Mouse (Mus musculus) embryonic facial prominence, embryonic 13.5 days (tissue): Measurements from ENCODE around the gene Tlx1. TPM values are rescaled to one million over a fixed set of nuclear protein-coding genes. Genes with fewer than 3 reads are reported as not detected.

Source experiments
- ATAC-seq: fragments of 200-750 bp; cut with Nextera tagmentation; 2 replicates; pipeline ENCODE4 v1.8.0; 2017; ENCODE audit warnings: low read depth; ENCODE audit not compliant: insufficient number of reproducible peaks, insufficient read depth, low FRiP score, low TSS enrichment
- H3K27ac ChIP-seq: fragments of 300-500 bp; sonication (generic); 2 replicates; pipeline ENCODE4 v1.5.1; 2015; ENCODE audit warnings: moderate library complexity, mild to moderate bottlenecking, inconsistent platforms
- H3K27me3 ChIP-seq: fragments of 300-500 bp; sonication (generic); 2 replicates; pipeline ENCODE4 v1.6.1; 2015; ENCODE audit warnings: mild to moderate bottlenecking, inconsistent platforms
- H3K36me3 ChIP-seq: fragments of 300-500 bp; sonication (generic); 2 replicates; pipeline ENCODE4 v1.6.1; 2015; ENCODE audit warnings: mild to moderate bottlenecking, inconsistent platforms
- H3K4me1 ChIP-seq: fragments of 300-500 bp; sonication (generic); 2 replicates; pipeline ENCODE4 v1.6.1; 2015; ENCODE audit warnings: inconsistent platforms
- H3K4me2 ChIP-seq: fragments of 300-500 bp; sonication (generic); 2 replicates; pipeline ENCODE4 v1.6.1; 2015; ENCODE audit warnings: moderate library complexity, mild to moderate bottlenecking, inconsistent platforms
- H3K4me3 ChIP-seq: fragments of 300-500 bp; sonication (generic); 2 replicates; pipeline ENCODE4 v1.5.1; 2015; ENCODE audit warnings: mild to moderate bottlenecking, inconsistent platforms
- H3K9ac ChIP-seq: fragments of 300-500 bp; sonication (generic); 2 replicates; pipeline ENCODE4 v1.6.1; 2015; ENCODE audit warnings: mild to moderate bottlenecking, inconsistent platforms
- H3K9me3 ChIP-seq: fragments of 300-500 bp; sonication (generic); 2 replicates; pipeline ENCODE4 v1.6.1; 2016; ENCODE audit warnings: inconsistent platforms
- WGBS: fragments of 180-500 bp; shearing (Covaris S2); methylation state at CpG from one replicate; pipeline ENCODE4 v1.1.7; 2015; ENCODE audit warnings: mixed read lengths; 5-methylcytosine and 5-hydroxymethylcytosine counted together
- polyA plus RNA-seq: library from polyadenylated mRNA; unstranded; fragments of >200 nt; fragmentation: Nextera tagmentation; extraction: Ambion mirVana; gene quantifications from 2 replicates; pipeline ENCODE4 v1.2.1, GENCODE M21; 2015

Gene Tlx1
- polyA plus RNA-seq, 1 experiment from 2014 or later: 1.5 TPM

DNA sequence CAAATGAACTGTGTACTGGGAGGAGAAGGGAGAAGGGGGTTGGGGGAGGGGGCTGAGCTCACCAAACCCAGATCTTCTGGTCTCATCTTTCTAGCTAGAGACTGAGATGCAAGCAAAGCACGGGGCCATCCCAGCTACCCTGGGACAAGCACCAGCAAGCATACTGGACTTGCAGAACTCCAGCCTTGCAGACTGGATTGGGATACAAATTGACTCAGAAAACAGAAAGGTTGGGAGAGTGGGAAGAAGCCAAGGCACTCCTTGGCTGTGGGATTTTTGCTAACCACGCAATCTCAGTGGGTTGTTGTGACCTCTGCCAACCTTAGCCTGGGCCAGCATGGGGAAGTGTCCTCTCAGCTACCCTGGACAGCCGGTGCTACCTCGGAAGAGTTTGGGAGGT, 3.4 kb upstream of the Tlx1 start:
- WGBS: 1% methylated on average over 4 of the region's 4 CpGs
- Histone ChIP-seq H3K27me3 (peaks cover 99% of the 10 kb centered on the region), H3K9me3 (no peaks in the 10 kb centered on the region), H3K36me3 (no peaks in the 10 kb centered on the region), H3K4me1 (peaks cover 24% of the 10 kb centered on the region), H3K27ac (no peak overlapping the region), H3K4me3 (no peak overlapping the region), H3K4me2 (no peak overlapping the region), H3K9ac (no peak overlapping the region)
- ATAC-seq: no peak

DNA sequence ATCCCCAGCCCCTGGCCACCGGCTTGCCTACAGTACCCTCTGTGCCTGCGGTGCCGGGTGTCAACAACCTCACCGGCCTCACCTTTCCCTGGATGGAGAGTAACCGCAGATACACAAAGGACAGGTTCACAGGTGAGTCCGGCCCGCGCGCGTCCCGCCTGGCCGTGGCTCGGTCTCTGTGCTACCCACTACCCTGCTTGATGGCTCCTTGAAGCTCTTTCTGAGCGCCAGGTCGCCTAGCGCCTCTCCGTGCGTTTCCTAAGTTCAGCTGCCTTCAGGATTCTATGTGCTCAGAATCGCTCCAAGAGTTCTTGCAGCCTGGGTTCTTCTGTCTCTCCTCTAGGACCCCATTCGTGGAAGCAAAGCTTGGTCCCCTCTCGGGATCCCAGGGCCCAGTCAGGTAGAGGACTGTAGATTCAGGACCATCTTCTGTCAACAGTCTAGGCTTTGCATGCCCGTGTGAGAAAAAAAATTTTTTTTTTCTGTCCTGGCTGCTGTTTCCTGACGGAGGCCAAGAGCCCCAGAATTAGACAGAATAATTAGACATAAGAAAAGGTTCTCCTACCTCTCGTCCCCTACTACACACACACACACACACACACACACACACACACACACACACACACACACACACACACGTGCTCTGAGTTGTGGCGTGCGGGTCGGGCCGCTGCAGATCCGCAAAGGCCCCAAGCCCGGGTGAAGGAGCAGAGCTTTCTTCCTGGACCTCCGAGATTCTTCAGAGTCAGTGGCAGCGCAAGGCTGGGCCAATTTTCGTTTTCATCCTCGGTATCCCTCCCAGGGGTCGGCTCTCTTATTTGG, 1.1 kb downstream of the Tlx1 start:
- Histone ChIP-seq H3K27ac (no peak overlapping the region), H3K9me3 (no peaks in the 10 kb centered on the region), H3K4me3 (peak overlapping the region; percentile 29), H3K27me3 (peaks cover 99% of the 10 kb centered on the region), H3K4me2 (peak overlapping the region; percentile 57), H3K36me3 (no peaks in the 10 kb centered on the region), H3K9ac (peak overlapping the region; percentile 17; the same call in 1 of the 2 replicates), H3K4me1 (peaks cover 40% of the 10 kb centered on the region)
- WGBS: 2% methylated on average over 36 of the region's 36 CpGs
- ATAC-seq: no peak

DNA sequence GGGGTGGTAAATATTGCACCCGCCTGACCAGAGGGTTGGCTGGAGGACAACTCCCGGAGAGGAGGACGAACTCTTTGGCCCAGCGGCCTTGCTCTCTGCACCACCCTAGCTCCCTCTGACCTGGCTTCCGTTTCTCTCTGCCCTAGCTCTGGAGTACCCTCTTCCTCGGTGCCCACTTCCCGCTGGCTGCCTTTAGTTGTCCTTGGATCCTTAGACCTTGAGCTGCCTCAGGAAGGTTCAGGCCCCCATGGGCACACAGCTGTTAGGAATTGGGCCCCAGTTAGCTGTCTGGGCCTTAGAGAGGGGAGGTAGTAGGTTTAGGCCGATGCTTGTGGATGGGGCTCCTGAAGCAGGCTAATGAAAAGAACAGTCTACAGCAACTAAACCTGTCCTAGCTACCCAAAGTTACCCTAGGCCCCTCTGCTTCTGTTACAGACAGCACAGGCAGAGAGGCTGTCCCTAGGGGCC, 1.7 kb downstream of the Tlx1 start:
- no peak for ATAC-seq
- WGBS: 6% methylated on average over 8 of the region's 8 CpGs

DNA sequence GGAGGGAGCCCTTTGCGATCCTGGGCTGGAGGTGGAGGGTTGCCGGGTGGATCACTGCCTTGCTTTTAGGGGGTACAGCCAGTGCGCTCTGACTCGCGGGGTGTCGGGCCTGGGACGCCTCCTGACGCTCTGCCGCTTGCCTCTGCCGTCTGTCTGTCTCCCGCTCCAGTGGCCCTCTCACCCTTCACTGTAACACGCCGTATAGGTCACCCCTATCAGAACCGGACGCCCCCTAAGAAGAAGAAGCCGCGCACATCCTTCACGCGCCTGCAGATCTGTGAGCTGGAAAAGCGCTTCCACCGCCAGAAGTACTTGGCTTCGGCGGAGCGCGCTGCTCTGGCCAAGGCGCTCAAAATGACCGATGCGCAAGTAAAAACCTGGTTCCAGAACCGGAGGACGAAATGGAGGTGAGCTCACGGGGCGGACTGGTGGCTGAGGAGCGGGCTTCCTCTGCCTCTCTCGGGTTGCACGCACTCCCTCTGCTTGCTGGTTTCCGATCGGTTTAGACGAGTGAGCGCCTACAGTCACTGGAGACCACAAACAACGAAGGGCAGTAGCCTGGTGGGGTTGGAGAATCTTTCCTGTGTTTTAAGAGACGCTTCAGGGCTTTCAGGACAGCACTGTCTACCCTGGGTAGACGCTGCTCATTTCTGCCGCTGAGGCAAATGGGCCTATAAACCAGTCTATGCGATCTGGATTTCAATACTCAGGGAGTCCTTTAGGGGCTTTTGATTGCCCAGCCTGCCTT, 3.0 kb downstream of the Tlx1 start:
- Histone ChIP-seq H3K9me3 (no peaks in the 10 kb centered on the region), H3K4me1 (peaks cover 40% of the 10 kb centered on the region), H3K36me3 (no peaks in the 10 kb centered on the region), H3K27me3 (peaks cover 99% of the 10 kb centered on the region), H3K4me3 (peak overlapping the region; percentile 27), H3K9ac (0 out of 2 replicates have a peak overlapping the region, but pooled peaks have one; percentile 16), H3K4me2 (peak overlapping the region; percentile 48), H3K27ac (no peak overlapping the region)
- 3% methylated on average over 44 of the region's 44 CpGs for WGBS
- ATAC-seq: no peak

More for the DNA sequence above, 1.7 kb downstream of the Tlx1 start:
- Histone ChIP-seq H3K9me3 (no peaks in the 10 kb centered on the region), H3K9ac (no peak overlapping the region), H3K4me2 (0 out of 2 replicates have a peak overlapping the region, but pooled peaks have one; percentile 5), H3K36me3 (no peaks in the 10 kb centered on the region), H3K27ac (no peak overlapping the region), H3K27me3 (peaks cover 99% of the 10 kb centered on the region), H3K4me3 (no peak overlapping the region), H3K4me1 (peaks cover 40% of the 10 kb centered on the region)

DNA sequence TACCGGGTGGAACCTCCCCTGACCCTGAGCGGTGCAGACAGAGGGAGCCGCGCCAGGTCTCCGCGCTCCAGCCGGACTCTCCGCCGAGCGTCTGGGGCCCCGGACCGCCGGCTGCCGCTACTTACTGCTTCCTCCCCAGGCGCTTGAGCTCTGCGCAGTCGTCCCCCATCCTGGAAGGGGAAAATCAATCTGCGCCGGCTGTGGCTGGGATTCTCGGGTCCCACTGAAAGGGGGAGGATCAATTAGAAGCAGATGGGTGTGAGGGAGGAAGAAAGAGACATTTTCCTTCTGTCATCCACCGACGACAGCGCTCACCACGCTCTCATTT, 3.5 kb downstream of the Tlx1 start:
- Histone ChIP-seq H3K27me3 (peaks cover 99% of the 10 kb centered on the region), H3K9me3 (no peaks in the 10 kb centered on the region), H3K4me1 (peaks cover 40% of the 10 kb centered on the region), H3K36me3 (no peaks in the 10 kb centered on the region), H3K4me3 (peak overlapping the region; percentile 27), H3K9ac (no peak overlapping the region), H3K27ac (no peak overlapping the region), H3K4me2 (peak overlapping the region; percentile 48)
- under 1% methylated on average over 20 of the region's 24 CpGs for WGBS
- ATAC-seq: no peak

DNA sequence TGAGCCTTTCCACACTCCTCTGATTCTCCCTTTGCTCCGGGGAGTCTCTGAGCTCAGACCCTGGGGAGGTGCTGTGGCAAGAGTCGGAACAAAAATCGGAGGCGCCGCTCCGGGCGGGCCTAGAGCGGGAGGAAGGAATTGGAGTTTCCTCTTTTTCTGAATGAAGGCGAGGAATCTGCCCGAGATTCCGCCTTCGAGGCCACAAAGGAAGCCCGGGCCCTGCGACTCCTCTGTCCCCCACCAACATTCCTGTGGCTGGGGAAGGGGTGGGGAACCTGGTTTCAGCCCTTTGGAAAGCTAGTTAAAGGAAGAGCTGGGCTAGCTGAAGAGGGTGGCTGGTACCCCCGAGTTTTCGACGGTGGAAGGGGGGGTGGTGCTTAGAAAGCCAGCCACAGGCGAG, 4.0 kb downstream of the Tlx1 start:
- Histone ChIP-seq H3K9ac (0 out of 2 replicates have a peak overlapping the region, but pooled peaks have one; percentile 40), H3K27ac (peak overlapping the region; percentile 11; the same call in 1 of the 2 replicates), H3K27me3 (peaks cover 100% of the 10 kb centered on the region), H3K9me3 (no peaks in the 10 kb centered on the region), H3K4me1 (peaks cover 40% of the 10 kb centered on the region), H3K36me3 (no peaks in the 10 kb centered on the region), H3K4me2 (peak overlapping the region; percentile 48), H3K4me3 (no peak overlapping the region)
- no peak for ATAC-seq
- WGBS: 2% methylated on average over 18 of the region's 18 CpGs

DNA sequence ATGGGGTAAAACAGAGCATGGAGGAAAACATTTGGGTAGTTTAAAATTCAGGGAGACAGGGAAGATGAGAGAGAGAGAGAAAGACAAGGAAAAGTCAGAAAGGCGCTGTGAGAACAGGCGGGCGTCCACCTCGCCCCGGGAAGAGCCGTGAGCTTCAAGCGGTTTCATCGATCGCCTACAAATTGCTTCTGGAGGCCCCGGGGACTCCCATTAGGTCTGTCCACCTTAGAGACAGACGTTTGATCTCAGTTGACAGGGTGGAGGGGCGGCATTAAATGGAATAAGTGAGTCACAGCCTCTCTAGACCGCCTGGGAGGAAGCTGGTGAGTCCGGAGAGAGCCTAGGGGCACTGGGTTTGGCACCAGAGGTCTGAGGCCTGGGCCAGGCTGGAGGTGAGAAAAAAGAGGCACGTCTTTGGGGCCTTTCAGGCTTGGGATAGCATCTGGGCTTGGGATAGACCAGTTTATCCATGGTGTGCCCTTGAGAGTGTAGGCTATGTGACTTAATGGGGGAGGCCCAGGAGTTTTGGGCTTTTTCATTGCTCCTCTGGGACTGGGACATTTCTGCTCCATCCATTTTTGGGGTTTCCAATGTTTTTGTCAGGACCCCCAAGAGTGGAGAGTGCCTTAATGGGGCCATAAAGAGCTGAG, 4.8 kb downstream of the Tlx1 start:
- 4% methylated on average over 15 of the region's 15 CpGs for WGBS

DNA sequence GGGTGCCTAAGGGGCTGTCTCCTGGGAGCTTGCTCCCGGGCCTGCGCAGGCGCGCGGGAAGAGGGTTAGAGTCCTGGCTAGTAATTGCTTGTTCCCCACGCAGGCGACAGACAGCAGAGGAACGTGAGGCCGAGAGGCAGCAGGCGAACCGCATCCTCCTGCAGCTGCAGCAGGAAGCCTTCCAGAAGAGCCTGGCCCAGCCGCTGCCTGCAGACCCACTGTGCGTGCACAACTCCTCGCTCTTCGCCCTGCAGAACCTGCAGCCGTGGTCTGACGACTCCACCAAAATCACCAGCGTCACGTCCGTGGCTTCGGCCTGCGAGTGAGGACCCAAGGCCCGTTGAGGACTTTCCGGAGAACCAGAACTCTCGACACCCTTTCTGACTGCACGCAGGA, 5.3 kb downstream of the Tlx1 start:
- ATAC-seq: no peak
- Histone ChIP-seq H3K9ac (no peak overlapping the region), H3K27me3 (peaks cover 100% of the 10 kb centered on the region), H3K4me2 (peak overlapping the region; percentile 18; the same call in 1 of the 2 replicates), H3K27ac (no peak overlapping the region), H3K4me3 (0 out of 2 replicates have a peak overlapping the region, but pooled peaks have one; percentile 3), H3K4me1 (peaks cover 37% of the 10 kb centered on the region), H3K36me3 (no peaks in the 10 kb centered on the region), H3K9me3 (no peaks in the 10 kb centered on the region)
- 2% methylated on average over 26 of the region's 26 CpGs for WGBS

More for the DNA sequence above, 4.8 kb downstream of the Tlx1 start:
- Histone ChIP-seq H3K4me1 (peaks cover 38% of the 10 kb centered on the region), H3K27ac (no peak overlapping the region), H3K36me3 (no peaks in the 10 kb centered on the region), H3K9me3 (no peaks in the 10 kb centered on the region), H3K4me3 (no peak overlapping the region), H3K27me3 (peaks cover 100% of the 10 kb centered on the region), H3K9ac (no peak overlapping the region), H3K4me2 (no peak overlapping the region; the same call in 1 of the 2 replicates)
- no peak for ATAC-seq

DNA sequence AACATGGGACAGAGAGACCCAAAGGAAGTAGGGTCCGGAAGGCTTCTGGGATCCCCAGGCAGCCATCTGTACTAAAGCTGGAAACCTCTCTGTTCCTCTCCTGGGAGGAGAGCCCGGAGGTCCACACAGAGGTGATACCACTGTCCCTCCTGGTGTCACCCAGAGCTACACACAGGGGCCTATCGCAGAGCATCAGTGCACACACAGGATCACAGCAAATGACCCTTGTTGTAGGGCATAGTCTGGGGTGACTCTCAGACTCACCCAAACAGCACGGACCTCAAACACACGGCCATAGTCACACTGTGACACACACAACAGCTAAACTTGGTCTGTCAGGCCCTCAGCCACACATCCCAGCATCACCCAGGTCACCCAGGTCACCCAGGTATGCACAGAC, 5.9 kb downstream of the Tlx1 start:
- Histone ChIP-seq H3K4me3 (no peak overlapping the region), H3K4me1 (peaks cover 31% of the 10 kb centered on the region), H3K4me2 (no peak overlapping the region), H3K9ac (no peak overlapping the region), H3K27me3 (peaks cover 100% of the 10 kb centered on the region), H3K9me3 (no peaks in the 10 kb centered on the region), H3K27ac (no peak overlapping the region), H3K36me3 (no peaks in the 10 kb centered on the region)
- ATAC-seq: no peak
- 7% methylated on average over 5 of the region's 5 CpGs for WGBS

DNA sequence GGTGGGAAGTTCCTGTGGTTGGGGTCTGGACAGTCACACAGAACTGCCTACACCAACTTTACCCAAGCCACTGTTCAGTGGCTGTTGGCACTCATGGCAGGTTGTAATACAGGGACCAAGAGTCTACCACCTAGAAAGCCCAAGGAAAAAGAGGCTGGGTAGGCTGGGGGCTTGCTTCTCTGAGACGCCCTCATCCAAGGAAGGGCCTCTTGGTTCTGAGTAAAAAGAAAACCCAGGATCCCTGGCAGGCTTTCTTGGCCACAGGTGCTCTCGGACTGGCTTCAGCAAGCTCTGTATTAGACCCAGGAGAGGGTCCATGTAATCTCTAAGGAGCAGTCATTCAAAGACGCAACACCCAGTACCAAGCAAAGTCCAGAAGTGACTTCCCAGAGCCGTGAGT, 7.7 kb downstream of the Tlx1 start:
- ATAC-seq: no peak
- Histone ChIP-seq H3K27ac (no peak overlapping the region), H3K4me2 (no peak overlapping the region), H3K4me3 (no peak overlapping the region), H3K9ac (no peak overlapping the region), H3K27me3 (peaks cover 100% of the 10 kb centered on the region), H3K9me3 (no peaks in the 10 kb centered on the region), H3K4me1 (peaks cover 27% of the 10 kb centered on the region), H3K36me3 (no peaks in the 10 kb centered on the region)
- 7% methylated on average over 4 of the region's 4 CpGs for WGBS

DNA sequence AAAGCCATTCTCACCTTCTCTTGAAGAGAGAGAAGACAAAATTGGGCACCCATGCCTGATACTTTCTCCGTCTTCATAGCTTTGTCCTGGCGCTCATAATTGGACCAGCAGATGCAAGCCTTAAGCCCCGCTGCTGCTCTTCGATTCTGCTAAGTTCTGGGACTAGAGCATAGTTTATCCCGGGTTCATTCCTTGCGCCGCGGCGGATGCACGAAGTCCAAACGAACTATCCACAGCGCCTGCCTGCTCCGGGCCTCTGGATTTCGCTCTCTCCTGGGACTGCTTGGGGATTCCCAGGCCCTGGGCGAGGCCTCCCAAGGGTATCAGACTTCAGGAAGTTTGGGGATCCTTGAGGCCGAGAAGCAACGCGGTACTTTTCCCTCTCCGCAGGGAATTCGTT, 8.4 kb downstream of the Tlx1 start:
- H3K36me3 ChIP-seq: no peaks in the 10 kb centered on the region
- ATAC-seq: no peak
- no peaks in the 10 kb centered on the region for H3K9me3 ChIP-seq
- 1% methylated on average over 20 of the region's 20 CpGs for WGBS
- no peak overlapping the region for H3K4me2 ChIP-seq
- H3K9ac ChIP-seq: no peak overlapping the region
- no peak overlapping the region for H3K27ac ChIP-seq
- peaks cover 20% of the 10 kb centered on the region for H3K4me1 ChIP-seq
- H3K27me3 ChIP-seq: peaks cover 100% of the 10 kb centered on the region
- H3K4me3 ChIP-seq: no peak overlapping the region
